Mouse (Mus musculus) cortical plate, adult 2 months (tissue): ENCODE results near the gene Spata9. TPM values are rescaled to one million over a fixed set of nuclear protein-coding genes. Genes with fewer than 3 reads are reported as not detected.

Experiments used
- H3K27ac ChIP-seq: fragments of 200-500 bp; 2 replicates; pipeline ENCODE4 v1.5.1; 2012; ENCODE audit warnings: low read length, control low read depth, inconsistent platforms; ENCODE audit not compliant: insufficient read depth
- H3K4me1 ChIP-seq: fragments of 200-500 bp; 2 replicates; pipeline ENCODE4 v1.6.1; 2011; ENCODE audit warnings: low read length; ENCODE audit not compliant: control insufficient read depth, insufficient read depth
- H3K4me3 ChIP-seq: fragments of 200-500 bp; 2 replicates; pipeline ENCODE4 v1.5.1; 2011; ENCODE audit warnings: mild to moderate bottlenecking, low read length, control low read depth; ENCODE audit not compliant: insufficient read depth
- CTCF ChIP-seq: fragments of 200-500 bp; IDR thresholded peaks from 2 replicates; pipeline ENCODE4 v1.5.1; 2011; ENCODE audit warnings: mild to moderate bottlenecking, control low read depth, low read length; ENCODE audit not compliant: insufficient read depth; ENCODE audit errors: extremely low read depth
- POLR2A ChIP-seq: fragments of 200-500 bp; IDR thresholded peaks from 2 replicates; pipeline ENCODE4 v1.6.1; 2011; ENCODE audit warnings: mild to moderate bottlenecking, low read length, control low read depth; ENCODE audit not compliant: insufficient read depth; ENCODE audit errors: extremely low read depth
- polyA plus RNA-seq: library from polyadenylated mRNA; depleted of rRNA; stranded (reverse); fragments of >200 nt; gene quantifications from 2 replicates; pipeline ENCODE4 v1.2.3, GENCODE M21; 2012

The Spata9 gene
- polyA plus RNA-seq, 1 experiment = 0.23 TPM

GRCm38 (mm10) chr13:75981901-75982300 is 15.0 kb downstream of the Spata9 start:
- H3K4me3 ChIP-seq = no peak overlapping the region
- TF ChIP-seq POLR2A (no peak), CTCF (0 out of 2 replicates have a peak, but pooled peaks have one; percentile 7)
- no peaks in the 10 kb centered on the region for H3K4me1 ChIP-seq
- no peak overlapping the region for H3K27ac ChIP-seq

- H3K4me1 ChIP-seq = peaks cover 1% of the 10 kb centered on the region; the same call in 1 of the 2 replicates
- TF ChIP-seq CTCF (no peak), POLR2A (no peak)
- H3K4me3 ChIP-seq = no peak overlapping the region
- H3K27ac ChIP-seq = no peak overlapping the region
These were observed 21.1 kb downstream of the Spata9 start for GRCm38 (mm10) chr13:75988096-75988495.

- peaks cover 1% of the 10 kb centered on the region; the same call in 1 of the 2 replicates for H3K4me1 ChIP-seq
- no peak overlapping the region for H3K27ac ChIP-seq
- no peak overlapping the region for H3K4me3 ChIP-seq
- TF ChIP-seq CTCF = no peak
- TF ChIP-seq POLR2A = no peak
These were observed 25.4 kb downstream of the Spata9 start for GRCm38 (mm10) chr13:75992169-75993028.

- H3K4me1 ChIP-seq = no peaks in the 10 kb centered on the region
- no peak overlapping the region for H3K27ac ChIP-seq
- H3K4me3 ChIP-seq = no peak overlapping the region
- TF ChIP-seq CTCF (no peak), POLR2A (no peak)
These were observed 36.3 kb downstream of the Spata9 start for GRCm38 (mm10) chr13:76003272-76003671.

GRCm38 (mm10) chr13:76014511-76014910 is 47.6 kb downstream of the Spata9 start:
- no peak overlapping the region for H3K27ac ChIP-seq
- no peaks in the 10 kb centered on the region for H3K4me1 ChIP-seq
- no peak for TF ChIP-seq CTCF
- TF ChIP-seq POLR2A = no peak
- H3K4me3 ChIP-seq = no peak overlapping the region

- no peak overlapping the region for H3K27ac ChIP-seq
- H3K4me3 ChIP-seq = peak overlapping the region; percentile 69
- TF ChIP-seq CTCF = no peak
- TF ChIP-seq POLR2A = no peak
- H3K4me1 ChIP-seq = no peaks in the 10 kb centered on the region
These were observed 50.5 kb downstream of the Spata9 start for GRCm38 (mm10) chr13:76017465-76017864.

GRCm38 (mm10) chr13:76017974-76018843 is 51.3 kb downstream of the Spata9 start, which contains the start of gene Rfesd:
TSS of gene Rfesd (minus strand) at chr13:76018719.
- H3K4me3 ChIP-seq = peak within 1 kb of the TSS; percentile 69
- H3K4me1 ChIP-seq = no peaks in the 10 kb centered on the region
- H3K27ac ChIP-seq = peak within 1 kb of the TSS; percentile 93
- TF ChIP-seq POLR2A (peak; percentile 69), CTCF (no peak)

- Histone ChIP-seq H3K27ac (no peak overlapping the region), H3K4me3 (peak overlapping the region; percentile 69), H3K4me1 (no peaks in the 10 kb centered on the region)
- no peak for TF ChIP-seq CTCF
- no peak for TF ChIP-seq POLR2A
These were observed 52.0 kb downstream of the Spata9 start for GRCm38 (mm10) chr13:76018844-76019400.

GRCm38 (mm10) chr13:76021782-76022181 is 54.8 kb downstream of the Spata9 start:
- Histone ChIP-seq H3K4me3 (no peak overlapping the region), H3K4me1 (no peaks in the 10 kb centered on the region), H3K27ac (no peak overlapping the region)
- TF ChIP-seq POLR2A (no peak), CTCF (no peak)

GRCm38 (mm10) chr13:76024588-76024987 is 57.6 kb downstream of the Spata9 start:
- H3K4me3 ChIP-seq = no peak overlapping the region
- no peak for TF ChIP-seq CTCF
- no peak for TF ChIP-seq POLR2A
- H3K4me1 ChIP-seq = no peaks in the 10 kb centered on the region
- no peak overlapping the region for H3K27ac ChIP-seq
